Mouse (Mus musculus) midbrain, embryonic 12.5 days (tissue): ENCODE results near the gene Dclk1. TPM values are rescaled to one million over a fixed set of nuclear protein-coding genes. Genes with fewer than 3 reads are reported as not detected.

Experiments
- ATAC-seq: fragments of 200-750 bp; cut with Nextera tagmentation; 2 replicates; pipeline ENCODE4 v1.8.0; 2017; ENCODE audit warnings: low read depth, moderate TSS enrichment, moderate library complexity; ENCODE audit not compliant: low FRiP score
- H3K27ac ChIP-seq: fragments of 300-500 bp; sonication (generic); replicated peaks from 2 replicates; pipeline ENCODE4 v1.5.1; 2016; ENCODE audit warnings: mild to moderate bottlenecking
- H3K27me3 ChIP-seq: fragments of 300-500 bp; sonication (generic); 2 replicates; pipeline ENCODE4 v1.6.1; 2016; ENCODE audit warnings: mild to moderate bottlenecking
- H3K36me3 ChIP-seq: fragments of 300-500 bp; sonication (generic); 2 replicates; pipeline ENCODE4 v1.6.1; 2016
- H3K4me1 ChIP-seq: fragments of 300-500 bp; sonication (generic); 2 replicates; pipeline ENCODE4 v1.6.1; 2016
- H3K4me2 ChIP-seq: fragments of 300-500 bp; sonication (generic); replicated peaks from 2 replicates; pipeline ENCODE4 v1.6.1; 2016; ENCODE audit warnings: mild to moderate bottlenecking, moderate library complexity
- H3K4me3 ChIP-seq: fragments of 300-500 bp; sonication (generic); 2 replicates; pipeline ENCODE4 v1.5.1; 2016; ENCODE audit warnings: mild to moderate bottlenecking
- H3K9ac ChIP-seq: fragments of 300-500 bp; sonication (generic); replicated peaks from 2 replicates; pipeline ENCODE4 v1.6.1; 2016; ENCODE audit warnings: mild to moderate bottlenecking, moderate library complexity
- H3K9me3 ChIP-seq: fragments of 300-500 bp; sonication (generic); 2 replicates; pipeline ENCODE4 v1.6.1; 2016; ENCODE audit warnings: mild to moderate bottlenecking
- WGBS: fragments of 180-500 bp; shearing (Covaris S2); methylation state at CpG from one replicate; pipeline ENCODE4 v1.1.7; 2016; 5-methylcytosine and 5-hydroxymethylcytosine counted together
- polyA plus RNA-seq: library from polyadenylated mRNA; unstranded; fragments of >200 nt; fragmentation: Nextera tagmentation; extraction: Ambion mirVana; gene quantifications from 2 replicates; pipeline ENCODE4 v1.2.1, GENCODE M21; 2016

Gene Dclk1
- polyA plus RNA-seq, 1 experiment from 2014 or later: 165 TPM

- 77% methylated on average over 3 of the region's 3 CpGs for WGBS
- no peaks in the 10 kb centered on the region for H3K36me3 ChIP-seq
- no peak overlapping the region for H3K27ac ChIP-seq
- no peaks in the 10 kb centered on the region for H3K27me3 ChIP-seq
- H3K4me3 ChIP-seq: no peak overlapping the region
- H3K9me3 ChIP-seq: 0 out of 2 replicates have a peak, but pooled peaks cover 2% of the 10 kb centered on the region
- H3K4me2 ChIP-seq: no peak overlapping the region
- H3K4me1 ChIP-seq: peaks cover 13% of the 10 kb centered on the region
- H3K9ac ChIP-seq: no peak overlapping the region
- no peak for ATAC-seq
Observed at GRCm38 (mm10) chr3:55223862-55224261, 18.3 kb upstream of the Dclk1 start.

- Histone ChIP-seq H3K27ac (peak overlapping the region; percentile 35; the same call in 1 of the 2 replicates), H3K27me3 (no peaks in the 10 kb centered on the region), H3K36me3 (no peaks in the 10 kb centered on the region), H3K9me3 (no peaks in the 10 kb centered on the region), H3K4me3 (0 out of 2 replicates have a peak overlapping the region, but pooled peaks have one; percentile 14), H3K9ac (no peak overlapping the region), H3K4me2 (peak overlapping the region; percentile 44), H3K4me1 (peaks cover 13% of the 10 kb centered on the region)
- ATAC-seq: peak; percentile 89
- WGBS: 13% methylated on average over 18 of the region's 18 CpGs
Observed at GRCm38 (mm10) chr3:55226501-55227213, 15.5 kb upstream of the Dclk1 start.

GRCm38 (mm10) chr3:55227214-55227581 is 15.0 kb upstream of the Dclk1 start:
- H3K27me3 ChIP-seq: no peaks in the 10 kb centered on the region
- H3K9ac ChIP-seq: no peak overlapping the region
- H3K36me3 ChIP-seq: no peaks in the 10 kb centered on the region
- no peaks in the 10 kb centered on the region for H3K9me3 ChIP-seq
- WGBS: 16% methylated on average over 4 of the region's 4 CpGs
- no peak overlapping the region for H3K27ac ChIP-seq
- peak; percentile 35; the same call in 1 of the 2 replicates for ATAC-seq
- peak overlapping the region; percentile 44 for H3K4me2 ChIP-seq
- H3K4me1 ChIP-seq: peaks cover 13% of the 10 kb centered on the region
- 0 out of 2 replicates have a peak overlapping the region, but pooled peaks have one; percentile 14 for H3K4me3 ChIP-seq

- peak; percentile 97 for ATAC-seq
- under 1% methylated on average over 45 of the region's 45 CpGs for WGBS
- Histone ChIP-seq H3K4me2 (peak overlapping the region; percentile 73), H3K36me3 (peaks cover 7% of the 10 kb centered on the region), H3K4me1 (peaks cover 19% of the 10 kb centered on the region), H3K4me3 (peak overlapping the region; percentile 80), H3K27me3 (0 out of 2 replicates have a peak, but pooled peaks cover 4% of the 10 kb centered on the region), H3K9ac (peak overlapping the region; percentile 97), H3K9me3 (no peaks in the 10 kb centered on the region), H3K27ac (peak overlapping the region; percentile 98)
Observed at GRCm38 (mm10) chr3:55242422-55243055, 375 bp downstream of the Dclk1 start.

- H3K36me3 ChIP-seq: peaks cover 12% of the 10 kb centered on the region
- WGBS: under 1% methylated on average over 8 of the region's 8 CpGs
- H3K4me3 ChIP-seq: peak overlapping the region; percentile 80
- H3K4me2 ChIP-seq: peak overlapping the region; percentile 73
- no peaks in the 10 kb centered on the region for H3K9me3 ChIP-seq
- H3K9ac ChIP-seq: peak overlapping the region; percentile 97
- H3K27ac ChIP-seq: peak overlapping the region; percentile 98
- peaks cover 19% of the 10 kb centered on the region for H3K4me1 ChIP-seq
- H3K27me3 ChIP-seq: 0 out of 2 replicates have a peak, but pooled peaks cover 4% of the 10 kb centered on the region
- peak; percentile 67 for ATAC-seq
Observed at GRCm38 (mm10) chr3:55243056-55243471, 900 bp downstream of the Dclk1 start.

GRCm38 (mm10) chr3:55244087-55244486 is 1.9 kb downstream of the Dclk1 start:
- 0 out of 2 replicates have a peak, but pooled peaks cover 4% of the 10 kb centered on the region for H3K27me3 ChIP-seq
- H3K9me3 ChIP-seq: no peaks in the 10 kb centered on the region
- H3K4me2 ChIP-seq: peak overlapping the region; percentile 73
- H3K36me3 ChIP-seq: peaks cover 22% of the 10 kb centered on the region
- H3K9ac ChIP-seq: peak overlapping the region; percentile 97; the same call in 1 of the 2 replicates
- peaks cover 19% of the 10 kb centered on the region for H3K4me1 ChIP-seq
- peak overlapping the region; percentile 80 for H3K4me3 ChIP-seq
- 64% methylated on average over 6 of the region's 6 CpGs for WGBS
- H3K27ac ChIP-seq: no peak overlapping the region
- no peak for ATAC-seq

- H3K4me3 ChIP-seq: no peak overlapping the region
- 93% methylated on average over 12 of the region's 12 CpGs for WGBS
- no peaks in the 10 kb centered on the region for H3K9me3 ChIP-seq
- H3K27me3 ChIP-seq: no peaks in the 10 kb centered on the region
- no peak overlapping the region for H3K9ac ChIP-seq
- no peak overlapping the region for H3K4me2 ChIP-seq
- no peak for ATAC-seq
- peaks cover 22% of the 10 kb centered on the region for H3K36me3 ChIP-seq
- peaks cover 18% of the 10 kb centered on the region for H3K4me1 ChIP-seq
- no peak overlapping the region for H3K27ac ChIP-seq
Observed at GRCm38 (mm10) chr3:55246618-55247272, 4.6 kb downstream of the Dclk1 start.

- no peak overlapping the region for H3K4me3 ChIP-seq
- ATAC-seq: no peak
- H3K27me3 ChIP-seq: no peaks in the 10 kb centered on the region
- no peak overlapping the region for H3K9ac ChIP-seq
- no peak overlapping the region for H3K27ac ChIP-seq
- H3K9me3 ChIP-seq: no peaks in the 10 kb centered on the region
- H3K4me1 ChIP-seq: peaks cover 12% of the 10 kb centered on the region
- H3K36me3 ChIP-seq: peaks cover 32% of the 10 kb centered on the region
- 79% methylated on average over 3 of the region's 3 CpGs for WGBS
- H3K4me2 ChIP-seq: no peak overlapping the region
Observed at GRCm38 (mm10) chr3:55248048-55248447, 5.9 kb downstream of the Dclk1 start.

GRCm38 (mm10) chr3:55248508-55248907 is 6.3 kb downstream of the Dclk1 start:
- H3K4me1 ChIP-seq: peaks cover 8% of the 10 kb centered on the region
- no peak overlapping the region for H3K4me3 ChIP-seq
- H3K36me3 ChIP-seq: peaks cover 35% of the 10 kb centered on the region
- no peak for ATAC-seq
- 89% methylated on average over 6 of the region's 6 CpGs for WGBS
- H3K4me2 ChIP-seq: no peak overlapping the region
- H3K27me3 ChIP-seq: no peaks in the 10 kb centered on the region
- H3K9ac ChIP-seq: no peak overlapping the region
- no peak overlapping the region for H3K27ac ChIP-seq
- no peaks in the 10 kb centered on the region for H3K9me3 ChIP-seq

GRCm38 (mm10) chr3:55250631-55251030 is 8.5 kb downstream of the Dclk1 start:
- 0 out of 2 replicates have a peak, but pooled peaks cover 3% of the 10 kb centered on the region for H3K9me3 ChIP-seq
- WGBS: 84% methylated on average over 2 of the region's 2 CpGs
- no peak overlapping the region for H3K4me3 ChIP-seq
- H3K4me2 ChIP-seq: no peak overlapping the region
- no peak overlapping the region for H3K9ac ChIP-seq
- no peaks in the 10 kb centered on the region; the same call in none of the 2 replicates for H3K4me1 ChIP-seq
- peaks cover 41% of the 10 kb centered on the region for H3K36me3 ChIP-seq
- ATAC-seq: no peak
- H3K27ac ChIP-seq: no peak overlapping the region
- H3K27me3 ChIP-seq: no peaks in the 10 kb centered on the region

GRCm38 (mm10) chr3:55260139-55260538 is 18.0 kb downstream of the Dclk1 start:
- peaks cover 6% of the 10 kb centered on the region for H3K36me3 ChIP-seq
- no peak for ATAC-seq
- no peaks in the 10 kb centered on the region for H3K4me1 ChIP-seq
- H3K27ac ChIP-seq: no peak overlapping the region
- H3K9ac ChIP-seq: no peak overlapping the region
- H3K9me3 ChIP-seq: no peaks in the 10 kb centered on the region
- no peak overlapping the region for H3K4me3 ChIP-seq
- no peak overlapping the region for H3K4me2 ChIP-seq
- H3K27me3 ChIP-seq: no peaks in the 10 kb centered on the region
- WGBS: 90% methylated on average over 7 of the region's 7 CpGs

GRCm38 (mm10) chr3:55266091-55266490 is 23.9 kb downstream of the Dclk1 start:
- 92% methylated on average over 5 of the region's 5 CpGs for WGBS
- no peaks in the 10 kb centered on the region for H3K27me3 ChIP-seq
- no peak overlapping the region for H3K9ac ChIP-seq
- peaks cover 9% of the 10 kb centered on the region for H3K4me1 ChIP-seq
- no peak overlapping the region for H3K4me2 ChIP-seq
- no peaks in the 10 kb centered on the region; the same call in 1 of the 2 replicates for H3K36me3 ChIP-seq
- no peak overlapping the region for H3K27ac ChIP-seq
- ATAC-seq: no peak
- no peaks in the 10 kb centered on the region for H3K9me3 ChIP-seq
- no peak overlapping the region for H3K4me3 ChIP-seq
